Mouse (Mus musculus) cortical plate, adult 2 months (tissue): ENCODE results near the gene Serpinb7.

Experiments used
- CTCF ChIP-seq: fragments of 200-500 bp; IDR thresholded peaks from 2 replicates; pipeline ENCODE4 v1.5.1; 2011; ENCODE audit warnings: mild to moderate bottlenecking, control low read depth, low read length; ENCODE audit not compliant: insufficient read depth; ENCODE audit errors: extremely low read depth
- POLR2A ChIP-seq: fragments of 200-500 bp; IDR thresholded peaks from 2 replicates; pipeline ENCODE4 v1.6.1; 2011; ENCODE audit warnings: mild to moderate bottlenecking, low read length, control low read depth; ENCODE audit not compliant: insufficient read depth; ENCODE audit errors: extremely low read depth

GRCm38 (mm10) chr1:107397481-107397880 is 2.0 kb upstream of the Serpinb7 start:
- no peak for TF ChIP-seq CTCF
- TF ChIP-seq POLR2A, result no peak
